7 mouse cellular contexts compared by ENCODE assay signal in genomic region chr17:35002153-35002865, GRCm38 (mm10). TPM values are rescaled to one million over a fixed set of nuclear protein-coding genes. Genes with fewer than 3 reads are reported as not detected.
DNase-seq lines count a peak whose midpoint lies in the region; ATAC-seq and TF ChIP-seq lines count a peak whose summit lies in the region.

No protein-coding gene starts in this region.

- ATAC-seq in lung, postnatal 0 days, result no peak
- no peak for ATAC-seq in hindbrain, embryonic 13.5 days (ENCODE audit: low FRiP score)
- ATAC-seq in midbrain, embryonic 12.5 days (ENCODE audit: low FRiP score, low read depth), result no peak
- no peak for ATAC-seq in granulocyte monocyte progenitor cell, adult 5-6 weeks (replicated peaks; ENCODE audit: poor library complexity, severe bottlenecking)

- TF ChIP-seq CTCF in lung, postnatal 0 days (IDR thresholded peaks at IDR 0.05), result no peak

- no peaks in the 10 kb centered on the region for H3K36me3 ChIP-seq in lung, postnatal 0 days (ENCODE audit: insufficient read depth, low read length)
- H3K36me3 ChIP-seq in hindbrain, embryonic 13.5 days, result peaks cover 31% of the 10 kb centered on the region
- peaks cover 40% of the 10 kb centered on the region for H3K36me3 ChIP-seq in midbrain, embryonic 12.5 days

- 3% methylated on average over 12 of the region's 12 CpGs for WGBS in lung, postnatal 0 days
- WGBS in hindbrain, embryonic 13.5 days, result 12% methylated on average over 12 of the region's 12 CpGs
- WGBS in midbrain, embryonic 12.5 days, result 11% methylated on average over 12 of the region's 12 CpGs

- peak overlapping the region; percentile 82 for H3K9ac ChIP-seq in lung, postnatal 0 days (replicated peaks; ENCODE audit: low read depth)
- peak overlapping the region; percentile 97 for H3K9ac ChIP-seq in hindbrain, embryonic 13.5 days
- H3K9ac ChIP-seq in midbrain, embryonic 12.5 days (replicated peaks), result peak overlapping the region; percentile 93

- peaks cover 21% of the 10 kb centered on the region for H3K4me1 ChIP-seq in lung, postnatal 0 days (ENCODE audit: insufficient read depth, low read depth, low read length)
- peaks cover 32% of the 10 kb centered on the region for H3K4me1 ChIP-seq in hindbrain, embryonic 13.5 days (replicated peaks)
- H3K4me1 ChIP-seq in midbrain, embryonic 12.5 days, result peaks cover 41% of the 10 kb centered on the region

- H3K4me3 ChIP-seq in lung, postnatal 0 days (ENCODE audit: low read depth, low read length), result peak overlapping the region; percentile 81; the same call in 1 of the 2 replicates
- peak overlapping the region; percentile 90 for H3K4me3 ChIP-seq in hindbrain, embryonic 13.5 days
- peak overlapping the region; percentile 92 for H3K4me3 ChIP-seq in midbrain, embryonic 12.5 days

- TF ChIP-seq EP300 in lung, postnatal 0 days (IDR thresholded peaks at IDR 0.05), result no peak

- no peaks in the 10 kb centered on the region for H3K9me3 ChIP-seq in lung, postnatal 0 days (ENCODE audit: low read length)
- no peaks in the 10 kb centered on the region for H3K9me3 ChIP-seq in hindbrain, embryonic 13.5 days
- no peaks in the 10 kb centered on the region for H3K9me3 ChIP-seq in midbrain, embryonic 12.5 days

- DNase-seq in lung, postnatal 0 days (ENCODE audit: low spot score), result no peak
- DNase-seq in lung, adult 18-20 months, result no peak
- peak; percentile 55 for DNase-seq in c-Kit-positive CD71-positive TER-119-positive erythroid progenitor cells, embryonic 14.5 days (ENCODE audit: low spot score)
- DNase-seq in frontal cortex, postnatal 25 days (ENCODE audit: low spot score in 2 of 2), result no peak

- H3K27me3 ChIP-seq in lung, postnatal 0 days (replicated peaks; ENCODE audit: insufficient read depth, low read length), result no peaks in the 10 kb centered on the region
- H3K27me3 ChIP-seq in hindbrain, embryonic 13.5 days, result no peaks in the 10 kb centered on the region
- H3K27me3 ChIP-seq in midbrain, embryonic 12.5 days, result no peaks in the 10 kb centered on the region

- peak overlapping the region; percentile 98 for H3K27ac ChIP-seq in lung, postnatal 0 days (ENCODE audit: low read length)
- H3K27ac ChIP-seq in hindbrain, embryonic 13.5 days, result peak overlapping the region; percentile 96
- peak overlapping the region; percentile 97 for H3K27ac ChIP-seq in midbrain, embryonic 12.5 days (replicated peaks)

- H3K4me2 ChIP-seq in lung, postnatal 0 days (replicated peaks; ENCODE audit: low read depth, low read length), result peak overlapping the region; percentile 99
- H3K4me2 ChIP-seq in hindbrain, embryonic 13.5 days, result peak overlapping the region; percentile 100
- peak overlapping the region; percentile 100 for H3K4me2 ChIP-seq in midbrain, embryonic 12.5 days (replicated peaks)

RNA-seq across cellular contexts. Expression of gene Vars, which starts 1.5 kb away (rescaled TPM):
- 24.6 and 24.7 TPM in 2 replicates for polyA plus RNA-seq in lung, postnatal 0 days (2015; fragmentation: Nextera tagmentation; extraction: Ambion mirVana)
- polyA plus RNA-seq in hindbrain, embryonic 13.5 days (2015; fragmentation: Nextera tagmentation; extraction: Ambion mirVana), result 57.3 TPM in 2 replicates
- polyA plus RNA-seq in midbrain, embryonic 12.5 days (2016; fragmentation: Nextera tagmentation; extraction: Ambion mirVana), result 139 and 142 TPM in 2 replicates
- total RNA-seq in granulocyte monocyte progenitor cell, adult 5-6 weeks (2014; fragmentation: Nextera tagmentation), result 75.6 and 150 TPM in 2 replicates
- 174 and 181 TPM in 2 replicates for total RNA-seq in granulocyte monocyte progenitor cell, adult 5-6 weeks (2017)

RNA-seq across cellular contexts. Expression of gene Vwa7, which starts 14.1 kb away (rescaled TPM):
- polyA plus RNA-seq in lung, postnatal 0 days (2015; fragmentation: Nextera tagmentation; extraction: Ambion mirVana), result 0.30 and 0.36 TPM in 2 replicates
- polyA plus RNA-seq in hindbrain, embryonic 13.5 days (2015; fragmentation: Nextera tagmentation; extraction: Ambion mirVana), result 0.16 and 0.18 TPM in 2 replicates
- 0.14 and 0.23 TPM in 2 replicates for polyA plus RNA-seq in midbrain, embryonic 12.5 days (2016; fragmentation: Nextera tagmentation; extraction: Ambion mirVana)
- total RNA-seq in granulocyte monocyte progenitor cell, adult 5-6 weeks (2014; fragmentation: Nextera tagmentation), result 0.11 and 0.19 TPM in 2 replicates
- not detected in 2 replicates for total RNA-seq in granulocyte monocyte progenitor cell, adult 5-6 weeks (2017)

RNA-seq across cellular contexts. Expression of gene Lsm2, which starts 20.6 kb away (rescaled TPM):
- polyA plus RNA-seq in lung, postnatal 0 days (2015; fragmentation: Nextera tagmentation; extraction: Ambion mirVana), result 47.3 and 55.4 TPM in 2 replicates
- polyA plus RNA-seq in hindbrain, embryonic 13.5 days (2015; fragmentation: Nextera tagmentation; extraction: Ambion mirVana), result 112 and 117 TPM in 2 replicates
- 188 and 202 TPM in 2 replicates for polyA plus RNA-seq in midbrain, embryonic 12.5 days (2016; fragmentation: Nextera tagmentation; extraction: Ambion mirVana)
- 129 and 305 TPM in 2 replicates for total RNA-seq in granulocyte monocyte progenitor cell, adult 5-6 weeks (2014; fragmentation: Nextera tagmentation)
- 42.0 and 71.6 TPM in 2 replicates for total RNA-seq in granulocyte monocyte progenitor cell, adult 5-6 weeks (2017)

RNA-seq across cellular contexts. Expression of gene Sapcd1, which starts 25.5 kb away (rescaled TPM):
- 1.7 TPM in 2 replicates for polyA plus RNA-seq in lung, postnatal 0 days (2015; fragmentation: Nextera tagmentation; extraction: Ambion mirVana)
- polyA plus RNA-seq in hindbrain, embryonic 13.5 days (2015; fragmentation: Nextera tagmentation; extraction: Ambion mirVana), result 2.5 and 2.9 TPM in 2 replicates
- polyA plus RNA-seq in midbrain, embryonic 12.5 days (2016; fragmentation: Nextera tagmentation; extraction: Ambion mirVana), result 5.2 and 6.8 TPM in 2 replicates
- total RNA-seq in granulocyte monocyte progenitor cell, adult 5-6 weeks (2014; fragmentation: Nextera tagmentation), result 2.5 TPM in 1 of 2 replicates, not detected in the other
- 0.90 TPM in 1 of 2 replicates, not detected in the other for total RNA-seq in granulocyte monocyte progenitor cell, adult 5-6 weeks (2017)

RNA-seq across cellular contexts. Expression of gene Hspa1l, which starts 29.8 kb away (rescaled TPM):
- 0.70 and 0.79 TPM in 2 replicates for polyA plus RNA-seq in lung, postnatal 0 days (2015; fragmentation: Nextera tagmentation; extraction: Ambion mirVana)
- 0.85 and 1.1 TPM in 2 replicates for polyA plus RNA-seq in hindbrain, embryonic 13.5 days (2015; fragmentation: Nextera tagmentation; extraction: Ambion mirVana)
- polyA plus RNA-seq in midbrain, embryonic 12.5 days (2016; fragmentation: Nextera tagmentation; extraction: Ambion mirVana), result 1.1 and 1.7 TPM in 2 replicates
- total RNA-seq in granulocyte monocyte progenitor cell, adult 5-6 weeks (2014; fragmentation: Nextera tagmentation), result not detected in 2 replicates
- 0.09 TPM in 1 of 2 replicates, not detected in the other for total RNA-seq in granulocyte monocyte progenitor cell, adult 5-6 weeks (2017)
